Mouse (Mus musculus) small intestine, adult 2 months (tissue): ENCODE measurements around the gene Ttll1.

ENCODE experiments used
- CTCF ChIP-seq: fragments of 200-500 bp; IDR thresholded peaks from 2 replicates; pipeline ENCODE4 v1.5.1; 2012; ENCODE audit warnings: low read depth, mild to moderate bottlenecking, control low read depth, inconsistent platforms, low read length, moderate library complexity, mixed read lengths; ENCODE audit not compliant: insufficient replicate concordance, insufficient read length; ENCODE audit errors: extremely low read depth
- POLR2A ChIP-seq: fragments of 200-500 bp; IDR thresholded peaks from 2 replicates; pipeline ENCODE4 v1.6.1; 2012; ENCODE audit warnings: low read depth, mild to moderate bottlenecking, control low read depth, inconsistent platforms, low read length, moderate library complexity

DNA sequence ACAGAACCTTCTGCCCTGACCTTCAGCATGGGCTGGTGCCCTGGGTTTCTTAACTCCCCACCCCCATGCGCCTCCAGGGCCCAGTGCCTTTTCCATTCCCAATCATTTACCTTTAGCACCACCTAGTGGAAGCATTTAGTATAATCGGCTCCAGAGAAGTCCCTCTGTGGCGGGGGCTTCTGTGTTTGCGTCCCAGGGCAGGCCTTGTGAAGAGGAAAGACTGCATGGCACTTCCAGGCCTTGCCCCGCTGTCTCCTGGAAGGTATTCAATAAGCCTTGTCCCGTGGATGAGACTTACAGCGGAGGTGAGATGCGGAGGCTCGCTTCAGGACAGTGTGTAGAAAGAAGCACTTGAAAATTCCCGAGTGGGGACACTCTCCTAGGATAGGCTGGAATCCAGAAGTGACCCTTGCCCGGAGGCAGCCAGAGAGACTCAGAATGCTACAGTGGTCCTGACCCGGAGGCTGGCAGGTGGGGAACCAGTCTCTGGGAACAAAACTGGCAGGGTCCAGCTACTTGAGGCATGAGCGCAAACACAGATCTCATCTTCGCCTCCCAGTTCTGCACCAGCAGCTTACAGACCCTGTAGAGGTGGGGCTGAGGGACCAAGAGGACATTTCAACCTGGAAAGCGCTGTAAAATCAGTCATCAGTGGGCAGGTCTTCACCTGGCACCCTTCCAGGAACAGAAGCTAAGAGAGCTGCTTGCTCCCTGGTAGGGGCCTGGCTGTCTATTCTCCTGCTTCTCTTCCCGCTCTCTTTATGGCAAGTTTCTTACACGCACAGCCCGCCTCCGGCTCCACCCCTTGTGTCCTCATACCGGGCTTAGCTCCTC, 7.7 kb upstream of the Ttll1 start:
- TF ChIP-seq POLR2A (no peak), CTCF (peak; percentile 79; the same call in 1 of the 2 replicates)
